Mouse (Mus musculus): Measurements from ENCODE around the gene Serhl. TPM values are rescaled to one million over a fixed set of nuclear protein-coding genes. Genes with fewer than 3 reads are reported as not detected.
A peak's percentile ranks its signal among the peaks of the same experiment; 100 is the strongest.

Serhl gene
- polyA plus RNA-seq, 1 experiment from 2014 or later, result 22.3 TPM

- Histone ChIP-seq H3K4me2 (ENCODE audit: low read depth, low read length) (no peak overlapping the region), H3K27me3 (ENCODE audit: control insufficient read depth, insufficient read depth, low read length) (no peaks in the 10 kb centered on the region; the same call in 1 of the 2 replicates), H3K4me3 (ENCODE audit: low read depth, low read length) (no peak overlapping the region), H3K4me1 (ENCODE audit: control insufficient read depth, insufficient read depth, low read length) (peaks cover 8% of the 10 kb centered on the region), H3K9ac (replicated peaks; ENCODE audit: low read depth, low read length) (no peak overlapping the region), H3K27ac (ENCODE audit: low read depth, low read length) (no peak overlapping the region), H3K9me3 (ENCODE audit: control insufficient read depth, low read length) (no peaks in the 10 kb centered on the region), H3K36me3 (ENCODE audit: control insufficient read depth, insufficient read depth, low read length) (no peaks in the 10 kb centered on the region)
- no peak for ATAC-seq (ENCODE audit: low read depth)
- WGBS, result 37% methylated on average over 3 of the region's 3 CpGs
These were observed 1.6 kb downstream of the Serhl start for GRCm38 (mm10) chr15:83090874-83091273.

GRCm38 (mm10) chr15:83093687-83094086 lies 4.4 kb downstream of the Serhl start:
- ATAC-seq (ENCODE audit: low read depth), result no peak
- H3K36me3 ChIP-seq (ENCODE audit: control insufficient read depth, insufficient read depth, low read length), result no peaks in the 10 kb centered on the region
- no peaks in the 10 kb centered on the region for H3K27me3 ChIP-seq (ENCODE audit: control insufficient read depth, insufficient read depth, low read length)
- H3K9me3 ChIP-seq (ENCODE audit: control insufficient read depth, low read length), result no peaks in the 10 kb centered on the region
- H3K4me2 ChIP-seq (ENCODE audit: low read depth, low read length), result no peak overlapping the region
- H3K9ac ChIP-seq (replicated peaks; ENCODE audit: low read depth, low read length), result no peak overlapping the region
- 82% methylated on average over 2 of the region's 2 CpGs for WGBS
- peaks cover 8% of the 10 kb centered on the region for H3K4me1 ChIP-seq (ENCODE audit: control insufficient read depth, insufficient read depth, low read length)
- H3K27ac ChIP-seq (ENCODE audit: low read depth, low read length), result no peak overlapping the region
- H3K4me3 ChIP-seq (ENCODE audit: low read depth, low read length), result no peak overlapping the region

GRCm38 (mm10) chr15:83095950-83096349 lies 6.6 kb downstream of the Serhl start:
- no peak overlapping the region for H3K4me3 ChIP-seq (ENCODE audit: low read depth, low read length)
- H3K9ac ChIP-seq (replicated peaks; ENCODE audit: low read depth, low read length), result no peak overlapping the region
- H3K4me2 ChIP-seq (ENCODE audit: low read depth, low read length), result no peak overlapping the region
- H3K9me3 ChIP-seq (ENCODE audit: control insufficient read depth, low read length), result no peaks in the 10 kb centered on the region
- no peaks in the 10 kb centered on the region for H3K27me3 ChIP-seq (ENCODE audit: control insufficient read depth, insufficient read depth, low read length)
- no peak for ATAC-seq (ENCODE audit: low read depth)
- H3K4me1 ChIP-seq (ENCODE audit: control insufficient read depth, insufficient read depth, low read length), result 0 out of 2 replicates have a peak, but pooled peaks cover 5% of the 10 kb centered on the region
- no peak overlapping the region for H3K27ac ChIP-seq (ENCODE audit: low read depth, low read length)
- H3K36me3 ChIP-seq (ENCODE audit: control insufficient read depth, insufficient read depth, low read length), result no peaks in the 10 kb centered on the region
- WGBS, result 51% methylated on average over 2 of the region's 2 CpGs

- H3K4me3 ChIP-seq (ENCODE audit: low read depth, low read length), result peak overlapping the region; percentile 24
- H3K36me3 ChIP-seq (ENCODE audit: control insufficient read depth, insufficient read depth, low read length), result no peaks in the 10 kb centered on the region
- no peak overlapping the region for H3K27ac ChIP-seq (ENCODE audit: low read depth, low read length)
- 0 out of 2 replicates have a peak, but pooled peaks cover 5% of the 10 kb centered on the region for H3K4me1 ChIP-seq (ENCODE audit: control insufficient read depth, insufficient read depth, low read length)
- peak; percentile 68; the same call in 1 of the 2 replicates for ATAC-seq (ENCODE audit: low read depth)
- no peak overlapping the region; the same call in 1 of the 2 replicates for H3K9ac ChIP-seq (replicated peaks; ENCODE audit: low read depth, low read length)
- no peaks in the 10 kb centered on the region for H3K9me3 ChIP-seq (ENCODE audit: control insufficient read depth, low read length)
- H3K27me3 ChIP-seq (ENCODE audit: control insufficient read depth, insufficient read depth, low read length), result no peaks in the 10 kb centered on the region
- H3K4me2 ChIP-seq (ENCODE audit: low read depth, low read length), result peak overlapping the region; percentile 47
- WGBS, result 2% methylated on average over 31 of the region's 31 CpGs
These were observed 10.4 kb downstream of the Serhl start for GRCm38 (mm10) chr15:83099533-83100331.

DNA sequence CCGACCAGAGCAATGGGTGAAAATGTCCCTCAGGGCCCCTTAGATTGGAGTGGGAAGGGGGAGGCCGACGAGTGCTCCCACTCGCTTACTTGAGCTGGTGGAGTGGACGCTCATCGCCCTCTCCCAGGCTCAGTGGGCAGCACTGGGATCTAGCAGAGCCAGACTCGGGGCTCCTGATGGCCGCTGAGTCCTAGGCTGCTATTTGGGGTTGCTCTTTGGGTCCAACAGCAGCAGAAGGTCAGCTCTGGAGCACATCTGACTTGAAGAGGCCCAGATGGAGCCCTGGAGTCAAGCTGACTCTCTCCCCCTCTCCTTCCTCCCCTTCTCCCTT lies 11.0 kb downstream of the Serhl start:
- peak overlapping the region; percentile 34; the same call in 1 of the 2 replicates for H3K9ac ChIP-seq (replicated peaks; ENCODE audit: low read depth, low read length)
- 3% methylated on average over 8 of the region's 8 CpGs for WGBS
- 0 out of 2 replicates have a peak, but pooled peaks have one; percentile 44 for ATAC-seq (ENCODE audit: low read depth)

DNA sequence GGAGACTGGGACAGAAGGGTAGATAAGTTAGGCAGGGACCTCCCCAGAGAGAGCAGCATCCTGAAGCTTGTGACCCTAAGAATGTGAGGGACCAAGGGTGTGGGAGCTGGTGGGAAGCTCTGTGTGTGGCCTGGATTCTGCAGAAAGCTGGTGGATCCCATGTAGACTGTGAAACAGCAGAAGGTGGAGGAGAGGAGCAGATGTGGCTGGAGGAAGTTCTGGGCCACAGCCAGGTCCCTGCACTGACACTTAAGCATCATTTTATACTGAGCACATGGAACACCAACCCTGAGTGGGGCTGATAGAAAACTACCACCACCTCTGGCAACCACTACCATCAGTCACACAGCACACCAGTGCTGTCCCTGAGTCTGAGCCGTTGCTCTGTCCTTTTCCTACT lies 13.8 kb downstream of the Serhl start:
- Histone ChIP-seq H3K27ac (ENCODE audit: low read depth, low read length) (no peak overlapping the region), H3K36me3 (ENCODE audit: control insufficient read depth, insufficient read depth, low read length) (no peaks in the 10 kb centered on the region), H3K27me3 (ENCODE audit: control insufficient read depth, insufficient read depth, low read length) (no peaks in the 10 kb centered on the region), H3K9ac (replicated peaks; ENCODE audit: low read depth, low read length) (no peak overlapping the region), H3K4me3 (ENCODE audit: low read depth, low read length) (no peak overlapping the region), H3K4me1 (ENCODE audit: control insufficient read depth, insufficient read depth, low read length) (0 out of 2 replicates have a peak, but pooled peaks cover 5% of the 10 kb centered on the region), H3K9me3 (ENCODE audit: control insufficient read depth, low read length) (no peaks in the 10 kb centered on the region), H3K4me2 (ENCODE audit: low read depth, low read length) (no peak overlapping the region)
- no peak for ATAC-seq (ENCODE audit: low read depth)
- WGBS, result 74% methylated on average over 1 of the region's 1 CpGs

More for the DNA sequence above, 11.0 kb downstream of the Serhl start:
- no peaks in the 10 kb centered on the region for H3K9me3 ChIP-seq (ENCODE audit: control insufficient read depth, low read length)
- H3K4me2 ChIP-seq (ENCODE audit: low read depth, low read length), result peak overlapping the region; percentile 47
- H3K4me3 ChIP-seq (ENCODE audit: low read depth, low read length), result peak overlapping the region; percentile 24
- no peaks in the 10 kb centered on the region for H3K36me3 ChIP-seq (ENCODE audit: control insufficient read depth, insufficient read depth, low read length)
- H3K27ac ChIP-seq (ENCODE audit: low read depth, low read length), result no peak overlapping the region
- no peaks in the 10 kb centered on the region for H3K27me3 ChIP-seq (ENCODE audit: control insufficient read depth, insufficient read depth, low read length)
- 0 out of 2 replicates have a peak, but pooled peaks cover 5% of the 10 kb centered on the region for H3K4me1 ChIP-seq (ENCODE audit: control insufficient read depth, insufficient read depth, low read length)

GRCm38 (mm10) chr15:83106426-83106825 lies 17.1 kb downstream of the Serhl start:
- H3K27ac ChIP-seq (ENCODE audit: low read depth, low read length), result no peak overlapping the region
- no peaks in the 10 kb centered on the region for H3K4me1 ChIP-seq (ENCODE audit: control insufficient read depth, insufficient read depth, low read length)
- whole genome bisulfite sequencing, result 59% methylated on average over 6 of the region's 6 CpGs
- no peak overlapping the region for H3K9ac ChIP-seq (replicated peaks; ENCODE audit: low read depth, low read length)
- H3K36me3 ChIP-seq (ENCODE audit: control insufficient read depth, insufficient read depth, low read length), result no peaks in the 10 kb centered on the region
- no peak overlapping the region for H3K4me3 ChIP-seq (ENCODE audit: low read depth, low read length)
- no peak overlapping the region for H3K4me2 ChIP-seq (ENCODE audit: low read depth, low read length)
- no peak for ATAC-seq (ENCODE audit: low read depth)
- no peaks in the 10 kb centered on the region for H3K9me3 ChIP-seq (ENCODE audit: control insufficient read depth, low read length)
- no peaks in the 10 kb centered on the region for H3K27me3 ChIP-seq (ENCODE audit: control insufficient read depth, insufficient read depth, low read length)

DNA sequence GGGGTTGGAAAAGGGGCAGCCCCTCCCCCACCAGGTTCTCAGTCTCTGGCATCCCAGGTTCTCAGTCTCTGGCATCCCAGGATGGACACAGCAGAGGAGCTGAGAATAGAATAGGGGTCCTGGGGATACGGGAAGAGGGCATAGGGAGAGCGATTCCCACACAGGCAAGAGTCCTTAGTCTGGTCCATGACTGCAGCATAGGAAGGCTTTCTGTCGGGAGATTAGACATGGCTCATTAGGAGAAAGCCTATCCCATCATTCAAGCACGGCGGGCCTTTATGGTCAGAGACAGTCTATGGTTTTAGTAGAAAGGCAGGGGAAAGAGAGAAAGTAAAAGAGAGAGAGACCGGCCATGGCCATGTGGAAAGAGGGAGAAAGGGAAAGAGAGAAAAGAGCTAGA lies 18.5 kb downstream of the Serhl start:
- Histone ChIP-seq H3K4me3 (ENCODE audit: low read depth, low read length) (no peak overlapping the region), H3K27ac (ENCODE audit: low read depth, low read length) (no peak overlapping the region), H3K4me1 (ENCODE audit: control insufficient read depth, insufficient read depth, low read length) (no peaks in the 10 kb centered on the region), H3K4me2 (ENCODE audit: low read depth, low read length) (no peak overlapping the region), H3K9me3 (ENCODE audit: control insufficient read depth, low read length) (no peaks in the 10 kb centered on the region), H3K36me3 (ENCODE audit: control insufficient read depth, insufficient read depth, low read length) (no peaks in the 10 kb centered on the region), H3K27me3 (ENCODE audit: control insufficient read depth, insufficient read depth, low read length) (no peaks in the 10 kb centered on the region), H3K9ac (replicated peaks; ENCODE audit: low read depth, low read length) (no peak overlapping the region)
- WGBS, result 28% methylated on average over 6 of the region's 6 CpGs
- no peak for ATAC-seq (ENCODE audit: low read depth)

GRCm38 (mm10) chr15:83111290-83111689 lies 22.0 kb downstream of the Serhl start:
- no peaks in the 10 kb centered on the region for H3K9me3 ChIP-seq (ENCODE audit: control insufficient read depth, low read length)
- ATAC-seq (ENCODE audit: low read depth), result no peak
- no peak overlapping the region for H3K4me3 ChIP-seq (ENCODE audit: low read depth, low read length)
- no peak overlapping the region for H3K27ac ChIP-seq (ENCODE audit: low read depth, low read length)
- no peak overlapping the region for H3K4me2 ChIP-seq (ENCODE audit: low read depth, low read length)
- H3K9ac ChIP-seq (replicated peaks; ENCODE audit: low read depth, low read length), result no peak overlapping the region
- 58% methylated on average over 6 of the region's 6 CpGs for WGBS
- H3K27me3 ChIP-seq (ENCODE audit: control insufficient read depth, insufficient read depth, low read length), result no peaks in the 10 kb centered on the region
- no peaks in the 10 kb centered on the region for H3K36me3 ChIP-seq (ENCODE audit: control insufficient read depth, insufficient read depth, low read length)
- H3K4me1 ChIP-seq (ENCODE audit: control insufficient read depth, insufficient read depth, low read length), result peaks cover 9% of the 10 kb centered on the region

All from neural tube, embryonic 14.5 days (tissue).